ENCODE assay signal across 10 mouse cellular contexts in the genomic region with DNA sequence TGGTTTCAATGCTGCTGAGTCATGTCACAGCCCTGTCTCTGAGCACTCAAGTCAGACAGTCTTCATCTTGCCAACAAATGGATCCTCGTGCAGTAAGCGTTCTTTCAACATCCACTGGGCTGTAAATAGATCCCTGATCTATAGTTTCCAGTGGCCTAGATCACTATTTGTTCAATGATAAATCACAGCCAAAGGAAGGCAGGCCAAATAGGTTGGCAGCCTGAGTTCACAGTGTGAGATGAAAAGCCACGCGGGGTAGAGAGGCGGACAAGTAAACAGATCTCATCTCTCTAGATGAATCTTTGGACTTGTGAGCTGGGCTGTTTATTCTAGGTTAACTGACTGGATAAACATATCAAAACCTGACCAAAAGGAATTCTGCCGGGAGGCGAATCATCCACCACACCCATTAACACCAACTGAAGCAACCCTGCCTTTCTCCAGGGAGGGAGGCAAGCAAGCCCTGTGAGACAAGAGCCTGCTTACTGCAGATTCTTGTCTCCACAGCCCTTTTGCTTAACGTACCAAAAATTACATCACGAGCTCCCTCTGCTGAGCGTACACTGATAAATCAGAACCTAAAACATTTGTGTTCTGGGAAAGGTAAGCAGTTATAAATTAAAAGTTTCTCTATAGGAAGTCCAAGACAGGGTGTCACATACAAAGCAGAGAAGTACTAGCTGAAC. TPM values are rescaled to one million over a fixed set of nuclear protein-coding genes. Genes with fewer than 3 reads are reported as not detected.
DNase-seq lines count a peak whose midpoint lies in the region; ATAC-seq lines count a peak whose summit lies in the region.
"Had no signal": no experiment of that assay in that cellular context is flagged by ENCODE, and none has a peak within 500 bp of the region (broad histone marks: within the 10 kb centered on the region; RNA-seq: fewer than 3 reads in every experiment).

No protein-coding gene starts in this region.

- peaks cover 5% of the 10 kb centered on the region; the same call in 1 of the 2 replicates for H3K9me3 ChIP-seq in kidney, embryonic 14.5 days (ENCODE audit: control insufficient read depth, low read length)
- H3K9me3 ChIP-seq in liver, embryonic 12.5 days (replicated peaks) = peaks cover 9% of the 10 kb centered on the region; the same call in 1 of the 2 replicates
- H3K9me3 ChIP-seq: embryonic facial prominence, embryonic 15.5 days had no signal

- 19% methylated on average over 10 of the region's 10 CpGs for WGBS in kidney, embryonic 14.5 days
- WGBS in liver, embryonic 12.5 days (ENCODE audit: insufficient replicate concordance) = 58% methylated on average over 10 of the region's 10 CpGs

- peak; percentile 28; the same call in 1 of the 2 replicates for ATAC-seq in kidney, embryonic 14.5 days (ENCODE audit: low FRiP score, low TSS enrichment)
- peak; percentile 44; the same call in 1 of the 2 replicates for ATAC-seq in liver, embryonic 12.5 days
- no peak for ATAC-seq in erythroid progenitor cell, adult 5-6 weeks (replicated peaks; ENCODE audit: low FRiP score, poor library complexity, severe bottlenecking)

- H3K27ac ChIP-seq in kidney, embryonic 14.5 days (ENCODE audit: low read depth, low read length) = no peak overlapping the region
- 0 out of 2 replicates have a peak overlapping the region, but pooled peaks have one; percentile 30 for H3K27ac ChIP-seq in liver, embryonic 12.5 days
- H3K27ac ChIP-seq: embryonic facial prominence, embryonic 15.5 days; limb, embryonic 12.5 days had no signal

- no peaks in the 10 kb centered on the region for H3K4me1 ChIP-seq in kidney, embryonic 14.5 days (ENCODE audit: control insufficient read depth, insufficient read depth, low read length)
- H3K4me1 ChIP-seq in liver, embryonic 12.5 days = no peaks in the 10 kb centered on the region
- H3K4me1 ChIP-seq: embryonic facial prominence, embryonic 15.5 days; limb, embryonic 12.5 days had no signal

- H3K36me3 ChIP-seq in kidney, embryonic 14.5 days (ENCODE audit: control insufficient read depth, insufficient read depth, low read length) = no peaks in the 10 kb centered on the region
- H3K36me3 ChIP-seq in liver, embryonic 12.5 days = no peaks in the 10 kb centered on the region
- H3K36me3 ChIP-seq: embryonic facial prominence, embryonic 15.5 days; limb, embryonic 12.5 days had no signal

- DNase-seq in embryo, embryonic 10 days (ENCODE audit: low spot score) = peak; percentile 10
- DNase-seq in embryo, embryonic 9.5 days (ENCODE audit: extremely low spot score) = no peak
- DNase-seq in urinary bladder, adult 18-20 months (ENCODE audit: low spot score in 2 of 2) = peak; percentile 12 to 34
- DNase-seq in urinary bladder, postnatal 4 days (ENCODE audit: low spot score in 2 of 2) = no peak
- no peak for DNase-seq in thymus, postnatal 25 days

- H3K9ac ChIP-seq in kidney, embryonic 14.5 days (ENCODE audit: low read depth, low read length) = no peak overlapping the region
- no peak overlapping the region for H3K9ac ChIP-seq in liver, embryonic 12.5 days
- H3K9ac ChIP-seq: embryonic facial prominence, embryonic 15.5 days; limb, embryonic 12.5 days had no signal

- no peaks in the 10 kb centered on the region for H3K27me3 ChIP-seq in kidney, embryonic 14.5 days (ENCODE audit: control insufficient read depth, insufficient read depth, low read length)
- H3K27me3 ChIP-seq in liver, embryonic 12.5 days (replicated peaks) = no peaks in the 10 kb centered on the region
- H3K27me3 ChIP-seq: embryonic facial prominence, embryonic 15.5 days; limb, embryonic 12.5 days had no signal

- H3K4me3 ChIP-seq in kidney, embryonic 14.5 days (ENCODE audit: low read length) = no peak overlapping the region
- H3K4me3 ChIP-seq in liver, embryonic 12.5 days = no peak overlapping the region
- H3K4me3 ChIP-seq: embryonic facial prominence, embryonic 15.5 days; limb, embryonic 12.5 days had no signal

- H3K4me2 ChIP-seq in kidney, embryonic 14.5 days (replicated peaks; ENCODE audit: low read depth, low read length) = no peak overlapping the region
- no peak overlapping the region for H3K4me2 ChIP-seq in liver, embryonic 12.5 days
- H3K4me2 ChIP-seq: embryonic facial prominence, embryonic 15.5 days; limb, embryonic 12.5 days had no signal

RNA-seq across cellular contexts. Expression of a gene that starts 31.6 kb away (rescaled TPM):
- 4.4 and 5.0 TPM in 2 replicates for polyA plus RNA-seq in kidney, embryonic 14.5 days (2014; fragmentation: Nextera tagmentation; extraction: Ambion mirVana)
- 0.02 TPM in 1 of 2 replicates, not detected in the other for polyA plus RNA-seq in liver, embryonic 12.5 days (2016; fragmentation: Nextera tagmentation; extraction: Ambion mirVana)
- not detected in 2 replicates for total RNA-seq in erythroid progenitor cell, adult 5-6 weeks (2015; ENCODE audit: low replicate concordance)
- not detected in 2 replicates for total RNA-seq in erythroid progenitor cell, adult 5-6 weeks (2017; ENCODE audit: low replicate concordance)

Comparison
In these comparisons a context has a peak if more than half of its experiments do, and no peak if none do; other contexts are left out.
1. DNase-seq: peak in embryo, embryonic 10 days (single experiment) and urinary bladder, adult 18-20 months (2 of 2); none in embryo, embryonic 9.5 days (single experiment), urinary bladder, postnatal 4 days (0 of 2) and thymus, postnatal 25 days (single experiment).